Mouse (Mus musculus) kidney, embryonic 16.5 days (tissue): ENCODE measurements around the gene 2610528A11Rik. TPM values are rescaled to one million over a fixed set of nuclear protein-coding genes. Genes with fewer than 3 reads are reported as not detected.
A peak's percentile ranks its signal among the peaks of the same experiment; 100 is the strongest.
"Not testable (repeated sequence)": the region's sequence is repeated elsewhere in the genome, so short reads cannot be mapped to it uniquely, and the experiment has no call there.

Source experiments
- ATAC-seq: fragments of 200-750 bp; cut with Nextera tagmentation; 2 replicates; pipeline ENCODE4 v1.8.0; 2017; ENCODE audit warnings: moderate TSS enrichment; ENCODE audit not compliant: low FRiP score, low TSS enrichment
- H3K27ac ChIP-seq: fragments of 300-500 bp; sonication (generic); 2 replicates; pipeline ENCODE4 v1.5.1; 2014; ENCODE audit warnings: low read length
- H3K27me3 ChIP-seq: fragments of 300-500 bp; sonication (generic); 2 replicates; pipeline ENCODE4 v1.6.1; 2014; ENCODE audit warnings: low read length, control low read depth, mixed read lengths; ENCODE audit not compliant: insufficient read depth
- H3K36me3 ChIP-seq: fragments of 300-500 bp; sonication (generic); 2 replicates; pipeline ENCODE4 v1.6.1; 2014; ENCODE audit warnings: low read length, control low read depth, mixed read lengths; ENCODE audit not compliant: insufficient read depth
- H3K4me1 ChIP-seq: fragments of 300-500 bp; sonication (generic); 2 replicates; pipeline ENCODE4 v1.6.1; 2014; ENCODE audit warnings: low read length, control low read depth, mixed read lengths; ENCODE audit not compliant: insufficient read depth
- H3K4me2 ChIP-seq: fragments of 300-500 bp; sonication (generic); replicated peaks from 2 replicates; pipeline ENCODE4 v1.6.1; 2014; ENCODE audit warnings: low read depth, low read length
- H3K4me3 ChIP-seq: fragments of 300-500 bp; sonication (generic); 2 replicates; pipeline ENCODE4 v1.5.1; 2014; ENCODE audit warnings: mild to moderate bottlenecking, low read length
- H3K9ac ChIP-seq: fragments of 300-500 bp; sonication (generic); replicated peaks from 2 replicates; pipeline ENCODE4 v1.6.1; 2014; ENCODE audit warnings: low read length
- H3K9me3 ChIP-seq: fragments of 300-500 bp; sonication (generic); 2 replicates; pipeline ENCODE4 v1.6.1; 2016; ENCODE audit warnings: low read length, control low read depth
- WGBS: fragments of 180-500 bp; shearing (Covaris S2); extraction: QIAGEN DNeasy Blood & Tissue Kit; methylation state at CpG from one replicate; pipeline ENCODE4 v1.1.7; 2014; 5-methylcytosine and 5-hydroxymethylcytosine counted together
- polyA plus RNA-seq: library from polyadenylated mRNA; unstranded; fragments of >200 nt; fragmentation: Nextera tagmentation; extraction: Ambion mirVana; gene quantifications from 2 replicates; pipeline ENCODE4 v1.2.1, GENCODE M21; 2015

The 2610528A11Rik gene
- 0.26 and 0.47 TPM in 2 replicates for polyA plus RNA-seq

GRCm38 (mm10) chr14:37113922-37114321, at the start of gene 2610528A11Rik:
TSS of gene 2610528A11Rik (minus strand) at chr14:37114022.
- no peak for ATAC-seq
- Histone ChIP-seq H3K27ac (no peak within 1 kb of the TSS), H3K9ac (no peak within 1 kb of the TSS), H3K4me1 (peaks cover 8% of the 10 kb centered on the region), H3K4me3 (no peak within 1 kb of the TSS), H3K4me2 (no peak within 1 kb of the TSS), H3K27me3 (no peaks in the 10 kb centered on the region), H3K9me3 (no peaks in the 10 kb centered on the region), H3K36me3 (no peaks in the 10 kb centered on the region; the same call in 1 of the 2 replicates)
- WGBS, result 58% methylated on average over 3 of the region's 3 CpGs

DNA sequence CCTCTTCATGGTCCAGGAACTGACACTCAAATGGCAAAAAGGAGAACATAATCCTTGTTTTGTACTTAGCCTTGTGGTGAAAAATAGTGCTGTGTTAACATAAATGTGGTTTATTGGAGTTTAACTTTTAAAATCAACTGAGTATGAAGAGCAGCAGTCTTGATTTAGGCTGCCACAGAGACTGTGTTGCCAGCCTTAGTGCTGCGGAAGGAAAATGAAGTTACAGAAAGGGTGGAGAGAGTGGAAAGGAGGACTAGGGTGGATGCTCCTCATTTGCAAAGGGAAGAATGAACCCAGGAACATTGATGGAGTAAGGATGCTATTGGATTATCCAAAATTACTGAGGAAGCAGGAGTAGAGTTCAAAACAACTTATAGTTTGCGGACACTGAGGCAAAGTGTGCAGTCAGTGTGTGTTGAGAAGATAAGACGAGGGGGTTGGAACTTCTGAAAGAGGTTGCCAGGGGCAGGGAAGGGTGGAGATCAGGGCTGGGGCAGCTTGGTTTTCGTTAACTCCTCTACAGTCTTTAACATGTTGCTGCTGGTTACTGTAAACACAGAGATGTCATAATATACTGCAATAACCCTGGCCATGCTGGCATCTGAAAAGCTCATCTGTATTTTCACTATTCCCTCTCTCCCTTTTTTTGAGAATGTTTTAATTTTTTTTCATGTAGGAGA, 49.6 kb upstream of the 2610528A11Rik start:
- no peaks in the 10 kb centered on the region for H3K36me3 ChIP-seq
- no peaks in the 10 kb centered on the region for H3K27me3 ChIP-seq
- H3K4me1 ChIP-seq, result no peaks in the 10 kb centered on the region
- no peak overlapping the region for H3K4me3 ChIP-seq
- H3K9ac ChIP-seq, result no peak overlapping the region
- no peak overlapping the region for H3K4me2 ChIP-seq
- no peak overlapping the region for H3K27ac ChIP-seq
- WGBS, result 70% methylated on average over 4 of the region's 4 CpGs
- ATAC-seq, result no peak
- H3K9me3 ChIP-seq, result 0 out of 2 replicates have a peak, but pooled peaks cover 5% of the 10 kb centered on the region

DNA sequence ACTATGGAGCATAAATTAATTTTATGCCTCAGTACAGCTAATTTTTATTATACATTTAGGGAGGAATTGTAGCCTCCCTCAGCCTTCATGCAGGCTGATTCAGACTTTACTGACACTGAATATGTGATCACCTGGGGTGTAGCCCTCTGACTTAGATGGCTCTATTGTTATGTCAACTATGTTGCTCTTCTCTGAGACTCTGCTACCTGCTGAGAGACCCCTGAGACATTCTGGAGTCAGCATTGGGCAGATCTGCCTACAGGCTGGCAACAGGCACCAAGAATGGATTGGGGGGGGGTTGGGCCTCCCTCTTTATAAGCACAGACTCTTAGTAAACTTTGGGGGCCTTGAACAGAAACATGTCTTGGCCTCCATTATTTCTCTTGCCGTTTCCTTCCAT, 40.6 kb upstream of the 2610528A11Rik start:
- WGBS, result 94% methylated on average over 1 of the region's 1 CpGs
- Histone ChIP-seq H3K36me3 (no peaks in the 10 kb centered on the region), H3K27ac (no peak overlapping the region), H3K27me3 (no peaks in the 10 kb centered on the region), H3K4me2 (no peak overlapping the region), H3K4me3 (no peak overlapping the region), H3K9ac (no peak overlapping the region), H3K9me3 (peaks cover 9% of the 10 kb centered on the region), H3K4me1 (no peaks in the 10 kb centered on the region)
- ATAC-seq, result no peak

- Histone ChIP-seq H3K27me3 (no peaks in the 10 kb centered on the region), H3K9me3 (peaks cover 1% of the 10 kb centered on the region; the same call in 1 of the 2 replicates), H3K27ac (no peak overlapping the region), H3K4me2 (no peak overlapping the region), H3K4me1 (peaks cover 1% of the 10 kb centered on the region), H3K36me3 (no peaks in the 10 kb centered on the region), H3K9ac (no peak overlapping the region), H3K4me3 (no peak overlapping the region)
- no peak for ATAC-seq
- WGBS, result 63% methylated on average over 8 of the region's 8 CpGs
Measured at GRCm38 (mm10) chr14:37139051-37139710, 25.4 kb upstream of the 2610528A11Rik start.

DNA sequence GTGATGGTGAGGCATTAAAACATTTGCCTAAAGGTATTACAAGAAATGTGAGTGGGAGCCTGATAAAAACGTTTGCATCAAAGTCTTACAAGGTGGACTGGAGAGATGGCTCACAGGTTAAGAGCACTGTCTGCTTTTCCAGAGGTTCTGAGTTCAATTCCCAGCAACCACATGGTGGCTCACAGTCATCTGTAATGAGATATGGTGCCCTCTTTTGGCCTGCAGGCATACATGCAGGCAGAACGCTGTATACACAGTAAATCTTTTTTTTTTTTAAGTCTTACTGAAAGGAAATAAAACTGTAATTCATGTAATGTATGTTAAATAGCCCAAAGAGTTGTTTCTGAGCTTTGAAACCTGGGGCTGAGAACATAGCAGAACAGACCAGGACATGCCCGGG, 23.8 kb upstream of the 2610528A11Rik start:
- H3K9me3 ChIP-seq, H3K4me3 ChIP-seq, ATAC-seq, H3K36me3 ChIP-seq, H3K4me1 ChIP-seq, H3K4me2 ChIP-seq, H3K9ac ChIP-seq, H3K27me3 ChIP-seq, H3K27ac ChIP-seq: not testable (repeated sequence)
- 73% methylated on average over 2 of the region's 3 CpGs for WGBS

GRCm38 (mm10) chr14:37136110-37136509, 22.3 kb upstream of the 2610528A11Rik start:
- Histone ChIP-seq H3K4me3 (no peak overlapping the region), H3K4me2 (no peak overlapping the region), H3K27me3 (no peaks in the 10 kb centered on the region), H3K27ac (no peak overlapping the region), H3K4me1 (peaks cover 7% of the 10 kb centered on the region), H3K36me3 (peaks cover 10% of the 10 kb centered on the region; the same call in 1 of the 2 replicates), H3K9me3 (no peaks in the 10 kb centered on the region), H3K9ac (no peak overlapping the region)
- ATAC-seq, result no peak
- WGBS, result 79% methylated on average over 4 of the region's 4 CpGs

GRCm38 (mm10) chr14:37135671-37136070, 21.8 kb upstream of the 2610528A11Rik start:
- Histone ChIP-seq H3K4me2 (peak overlapping the region; percentile 71), H3K27ac (peak overlapping the region; percentile 50; the same call in 1 of the 2 replicates)

GRCm38 (mm10) chr14:37135127-37135593, 21.3 kb upstream of the 2610528A11Rik start, which contains the start of gene Ghitm:
TSS of gene Ghitm (minus strand) at chr14:37135272.
- H3K27me3 ChIP-seq, result no peaks in the 10 kb centered on the region
- WGBS, result under 1% methylated on average over 37 of the region's 38 CpGs
- H3K9ac ChIP-seq, result peak within 1 kb of the TSS; percentile 78

More at GRCm38 (mm10) chr14:37135671-37136070, 21.8 kb upstream of the 2610528A11Rik start:
- Histone ChIP-seq H3K27me3 (no peaks in the 10 kb centered on the region), H3K4me1 (peaks cover 7% of the 10 kb centered on the region), H3K9ac (peak overlapping the region; percentile 70), H3K36me3 (peaks cover 13% of the 10 kb centered on the region; the same call in 1 of the 2 replicates), H3K9me3 (no peaks in the 10 kb centered on the region), H3K4me3 (peak overlapping the region; percentile 78)
- ATAC-seq, result peak; percentile 46; the same call in 1 of the 2 replicates
- 3% methylated on average over 10 of the region's 10 CpGs for WGBS

DNA sequence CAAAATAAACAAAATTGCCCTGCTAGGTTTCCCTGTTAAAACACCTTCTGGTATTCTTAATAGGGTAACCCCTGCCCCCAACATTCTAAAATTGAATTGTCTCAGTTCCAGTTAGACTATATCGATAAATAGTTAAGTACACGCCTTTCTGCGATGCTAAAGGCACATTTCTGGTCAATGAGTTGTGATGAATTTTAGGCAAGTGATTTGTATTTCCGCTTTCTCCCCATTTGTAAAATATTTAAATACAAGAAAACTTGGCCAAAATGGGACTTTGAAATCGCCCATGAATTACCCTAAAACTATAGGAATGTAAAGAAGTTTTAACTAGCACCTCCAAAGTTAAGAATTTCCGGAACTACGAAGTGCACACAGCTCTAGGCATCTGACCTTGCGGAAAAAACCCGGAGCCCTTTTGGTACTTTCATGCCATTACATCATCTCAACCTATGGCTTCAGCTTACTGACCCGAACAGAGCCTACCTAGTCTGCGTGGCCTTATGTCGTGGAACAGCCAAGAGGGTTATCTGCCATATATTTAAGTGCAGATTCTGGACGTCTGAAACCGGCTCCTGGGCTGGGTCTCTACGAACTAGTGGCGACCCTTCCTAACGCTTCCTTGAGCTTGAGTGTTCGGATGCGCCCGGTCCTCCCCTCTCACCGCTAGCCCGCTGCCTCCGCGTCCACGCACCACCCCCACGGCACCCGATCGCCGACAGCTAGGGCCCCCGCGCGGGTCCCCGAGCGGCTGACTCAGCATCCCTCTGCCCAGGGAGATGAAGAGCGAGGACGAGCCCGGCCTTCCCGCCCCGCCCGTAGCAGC, 20.7 kb upstream of the 2610528A11Rik start:
- Histone ChIP-seq H3K9ac (peak overlapping the region; percentile 78), H3K36me3 (peaks cover 20% of the 10 kb centered on the region; the same call in 1 of the 2 replicates), H3K4me1 (peaks cover 7% of the 10 kb centered on the region), H3K4me3 (peak overlapping the region; percentile 78), H3K4me2 (peak overlapping the region; percentile 66), H3K27ac (peak overlapping the region; percentile 92), H3K27me3 (no peaks in the 10 kb centered on the region), H3K9me3 (no peaks in the 10 kb centered on the region)
- ATAC-seq, result peak; percentile 52
- 2% methylated on average over 38 of the region's 40 CpGs for WGBS

More at GRCm38 (mm10) chr14:37135127-37135593, 21.3 kb upstream of the 2610528A11Rik start, which contains the start of gene Ghitm:
- Histone ChIP-seq H3K4me1 (peaks cover 7% of the 10 kb centered on the region), H3K4me3 (peak within 1 kb of the TSS; percentile 78), H3K9me3 (no peaks in the 10 kb centered on the region), H3K36me3 (peaks cover 18% of the 10 kb centered on the region; the same call in 1 of the 2 replicates), H3K4me2 (peak within 1 kb of the TSS; percentile 71), H3K27ac (peak within 1 kb of the TSS; percentile 92)
- peak; percentile 99 for ATAC-seq
